Mouse (Mus musculus) cerebellum, adult 2 months (tissue): ENCODE measurements around the gene Siglecg. TPM values are rescaled to one million over a fixed set of nuclear protein-coding genes. Genes with fewer than 3 reads are reported as not detected.

ENCODE experiments used
- DNase-seq, 2 experiments: peaks; one replicate each; pipeline ENCODE4 v3.0.0; 2021
- H3K27ac ChIP-seq: fragments of 200-500 bp; 2 replicates; pipeline ENCODE4 v1.5.1; 2012; ENCODE audit warnings: low read length, control low read depth, inconsistent platforms; ENCODE audit not compliant: insufficient read depth
- H3K27me3 ChIP-seq: fragments of 200-500 bp; 2 replicates; pipeline ENCODE4 v1.6.1; 2012; ENCODE audit warnings: inconsistent platforms, mild to moderate bottlenecking, low read length, moderate library complexity; ENCODE audit not compliant: control insufficient read depth, insufficient read depth
- H3K4me1 ChIP-seq: fragments of 200-500 bp; 2 replicates; pipeline ENCODE4 v1.6.1; 2011; ENCODE audit warnings: low read length; ENCODE audit not compliant: control insufficient read depth, insufficient read depth
- H3K4me3 ChIP-seq: fragments of 200-500 bp; replicated peaks from 2 replicates; pipeline ENCODE3; 2011; ENCODE audit warnings: mild to moderate bottlenecking, low read depth, low read length, control low read depth; ENCODE audit not compliant: insufficient read depth
- CTCF ChIP-seq: fragments of 200-500 bp; IDR thresholded peaks from 2 replicates; pipeline ENCODE4 v1.5.1; 2011; ENCODE audit warnings: low read depth, mild to moderate bottlenecking, control low read depth, low read length, moderate library complexity, borderline replicate concordance; ENCODE audit not compliant: insufficient read depth
- POLR2A ChIP-seq: fragments of 200-500 bp; IDR thresholded peaks from 2 replicates; pipeline ENCODE4 v1.6.1; 2011; ENCODE audit warnings: low read length, control low read depth, borderline replicate concordance; ENCODE audit not compliant: insufficient read depth
- WGBS: fragments of 180-500 bp; shearing (Covaris S2); methylation state at CpG from one replicate; pipeline ENCODE4 v1.1.7; 2018; 5-methylcytosine and 5-hydroxymethylcytosine counted together
- polyA plus RNA-seq: library from polyadenylated mRNA; depleted of rRNA; stranded (reverse); fragments of >200 nt; gene quantifications from 2 replicates; pipeline ENCODE4 v1.2.3, GENCODE M21; 2012; rRNA removed

Siglecg gene
- polyA plus RNA-seq, 1 experiment, result 0.52 TPM

- DNase-seq, result no peak
- Histone ChIP-seq H3K27ac (no peak overlapping the region), H3K4me3 (no peak overlapping the region), H3K27me3 (no peaks in the 10 kb centered on the region), H3K4me1 (peaks cover 5% of the 10 kb centered on the region; the same call in 1 of the 2 replicates)
- WGBS, result 85% methylated on average over 7 of the region's 7 CpGs
- no peak for TF ChIP-seq CTCF
- no peak for TF ChIP-seq POLR2A
Measured at GRCm38 (mm10) chr7:43463976-43464375, 56.0 kb downstream of the Siglecg start.

- Histone ChIP-seq H3K4me1 (peaks cover 5% of the 10 kb centered on the region; the same call in 1 of the 2 replicates), H3K4me3 (peak overlapping the region; percentile 70), H3K27me3 (no peaks in the 10 kb centered on the region), H3K27ac (no peak overlapping the region)
- TF ChIP-seq POLR2A, result no peak
- DNase-seq, result no peak
- 11% methylated on average over 35 of the region's 35 CpGs for WGBS
Measured at GRCm38 (mm10) chr7:43464864-43465343, 56.9 kb downstream of the Siglecg start.

GRCm38 (mm10) chr7:43465344-43466098, 57.5 kb downstream of the Siglecg start:
- Histone ChIP-seq H3K4me3 (peak overlapping the region; percentile 70), H3K4me1 (peaks cover 5% of the 10 kb centered on the region; the same call in 1 of the 2 replicates), H3K27ac (no peak overlapping the region), H3K27me3 (no peaks in the 10 kb centered on the region)
- no peak for TF ChIP-seq CTCF
- no peak for TF ChIP-seq POLR2A
- peak; percentile 63 to 67 for DNase-seq
- WGBS, result under 1% methylated on average over 33 of the region's 33 CpGs

GRCm38 (mm10) chr7:43466099-43466694, 58.2 kb downstream of the Siglecg start:
- peak; percentile 77 to 80 for DNase-seq
- no peak for TF ChIP-seq POLR2A
- peak; percentile 75 for TF ChIP-seq CTCF
- H3K27me3 ChIP-seq, result no peaks in the 10 kb centered on the region
- H3K27ac ChIP-seq, result no peak overlapping the region
- WGBS, result 2% methylated on average over 33 of the region's 33 CpGs
- peaks cover 5% of the 10 kb centered on the region; the same call in 1 of the 2 replicates for H3K4me1 ChIP-seq
- H3K4me3 ChIP-seq, result peak overlapping the region; percentile 70

Other genes starting within 250 kb of the Siglecg start
- 17.1 and 19.5 TPM in 2 replicates for gene Zfp715, start 94.9 kb upstream of the Siglecg start, polyA plus RNA-seq
- gene Siglecf, start 56.9 kb upstream of the Siglecg start, polyA plus RNA-seq, result 0.14 and 0.31 TPM in 2 replicates
- gene Lim2, start 19.5 kb downstream of the Siglecg start, polyA plus RNA-seq, result not detected in 2 replicates
- gene Nkg7, start 28.9 kb downstream of the Siglecg start, polyA plus RNA-seq, result 0.25 and 0.27 TPM in 2 replicates
- not detected in 2 replicates for gene Cldnd2, start 32.6 kb downstream of the Siglecg start, polyA plus RNA-seq
- gene Etfb, start 35.9 kb downstream of the Siglecg start, polyA plus RNA-seq, result 102 and 105 TPM in 2 replicates
- gene Gm45233, start 35.9 kb downstream of the Siglecg start, polyA plus RNA-seq, result 0.14 and 0.88 TPM in 2 replicates
- 1.9 and 2.4 TPM in 2 replicates for gene Vsig10l, start 54.9 kb downstream of the Siglecg start, polyA plus RNA-seq
- gene Iglon5, start 81.9 kb downstream of the Siglecg start, polyA plus RNA-seq, result 79.6 and 82.4 TPM in 2 replicates
- gene 4931406B18Rik, start 97.7 kb downstream of the Siglecg start, polyA plus RNA-seq, result not detected in 2 replicates
- 1.9 and 2.4 TPM in 2 replicates for gene Cd33, start 136.2 kb downstream of the Siglecg start, polyA plus RNA-seq
- 10.3 and 10.9 TPM in 2 replicates for gene Zfp658, start 154.1 kb downstream of the Siglecg start, polyA plus RNA-seq
- gene Zfp719, start 171.4 kb downstream of the Siglecg start, polyA plus RNA-seq, result 11.6 and 13.2 TPM in 2 replicates
- 0.05 and 0.10 TPM in 2 replicates for gene Zfp819, start 199.0 kb downstream of the Siglecg start, polyA plus RNA-seq
- 0.13 TPM in 1 of 2 replicates, not detected in the other for gene Ceacam18, start 226.5 kb downstream of the Siglecg start, polyA plus RNA-seq